Mouse (Mus musculus) liver, postnatal 0 days (tissue): ENCODE measurements at regions not wholly inside any gene's neighbourhood (a gene's known extent, or its start where the extent isn't known, plus 50 kb on each side); places are given as distances from the start of the nearest gene placed in this dataset.

Experiments used
- ATAC-seq: fragments of 200-750 bp; cut with Nextera tagmentation; 2 replicates; pipeline ENCODE4 v1.8.0; 2017; ENCODE audit warnings: mild to moderate bottlenecking, moderate library complexity
- DNase-seq: peaks from one replicate; pipeline ENCODE4 v3.0.0-alpha.2; 2016
- H3K27ac ChIP-seq: fragments of 300-500 bp; sonication (generic); 2 replicates; pipeline ENCODE4 v1.5.1; 2014; ENCODE audit warnings: antibody characterized with exemption, moderate library complexity, mild to moderate bottlenecking, low read depth
- H3K27me3 ChIP-seq: fragments of 300-500 bp; sonication (generic); 2 replicates; pipeline ENCODE4 v1.6.1; 2014; ENCODE audit warnings: low read length, control low read depth, mixed read lengths; ENCODE audit not compliant: insufficient read depth
- H3K36me3 ChIP-seq: fragments of 300-500 bp; sonication (generic); replicated peaks from 2 replicates; pipeline ENCODE4 v1.6.1; 2014; ENCODE audit warnings: mild to moderate bottlenecking, control low read depth, low read length, moderate library complexity, mixed read lengths; ENCODE audit not compliant: insufficient read depth
- H3K4me1 ChIP-seq: fragments of 300-500 bp; sonication (generic); 2 replicates; pipeline ENCODE4 v1.6.1; 2014; ENCODE audit warnings: antibody characterized with exemption, mild to moderate bottlenecking, control low read depth; ENCODE audit not compliant: insufficient read depth
- H3K4me2 ChIP-seq: fragments of 300-500 bp; sonication (generic); 2 replicates; pipeline ENCODE4 v1.6.1; 2014; ENCODE audit warnings: low read depth, mild to moderate bottlenecking, low read length, moderate library complexity, mixed read lengths
- H3K4me3 ChIP-seq: fragments of 300-500 bp; sonication (generic); 2 replicates; pipeline ENCODE4 v1.5.1; 2014; ENCODE audit warnings: low read depth, low read length
- H3K9ac ChIP-seq: fragments of 300-500 bp; sonication (generic); replicated peaks from 2 replicates; pipeline ENCODE4 v1.6.1; 2014; ENCODE audit warnings: mild to moderate bottlenecking, moderate library complexity
- H3K9me3 ChIP-seq: fragments of 300-500 bp; sonication (generic); 2 replicates; pipeline ENCODE4 v1.6.1; 2016; ENCODE audit warnings: mild to moderate bottlenecking, control low read depth, low read length, mixed read lengths
- CTCF ChIP-seq: sonication (generic); IDR thresholded peaks from 2 replicates; pipeline ENCODE4 v1.5.1; 2016; ENCODE audit warnings: antibody characterized with exemption, low read depth
- EP300 ChIP-seq: IDR thresholded peaks from 2 replicates; pipeline ENCODE4 v1.6.1; 2016; ENCODE audit warnings: antibody characterized with exemption, low read depth, mild to moderate bottlenecking

DNA sequence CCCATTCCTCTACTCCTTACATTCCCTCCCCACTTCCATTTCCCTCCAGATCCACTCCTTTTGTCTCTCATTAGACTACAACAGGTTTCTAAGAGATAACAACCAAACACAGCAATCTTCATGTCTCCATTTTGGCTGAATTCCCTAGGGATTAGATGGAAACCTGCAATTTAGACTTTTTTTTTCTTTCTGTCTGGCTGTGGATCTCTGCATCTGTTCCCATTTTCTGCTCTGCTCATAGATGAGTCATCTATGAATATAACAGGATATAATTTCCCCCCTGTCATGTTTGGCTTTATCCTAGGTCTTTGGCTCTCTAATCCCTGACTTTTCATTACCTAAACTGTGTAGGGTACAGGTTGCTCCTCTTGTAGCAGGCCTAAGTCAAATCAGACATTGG is 73.1 kb upstream of the Speer4f2 start:
- ATAC-seq (no peak), DNase-seq (no peak)
- no peaks in the 10 kb centered on the region for H3K36me3 ChIP-seq
- no peak overlapping the region for H3K4me2 ChIP-seq
- no peak for TF ChIP-seq CTCF
- no peak for TF ChIP-seq EP300
- H3K4me1 ChIP-seq, result 0 out of 2 replicates have a peak, but pooled peaks cover 2% of the 10 kb centered on the region
- no peak overlapping the region for H3K27ac ChIP-seq
- peaks cover 3% of the 10 kb centered on the region; the same call in 1 of the 2 replicates for H3K27me3 ChIP-seq
- H3K4me3 ChIP-seq, result no peak overlapping the region
- no peak overlapping the region for H3K9ac ChIP-seq
- H3K9me3 ChIP-seq, result no peaks in the 10 kb centered on the region

DNA sequence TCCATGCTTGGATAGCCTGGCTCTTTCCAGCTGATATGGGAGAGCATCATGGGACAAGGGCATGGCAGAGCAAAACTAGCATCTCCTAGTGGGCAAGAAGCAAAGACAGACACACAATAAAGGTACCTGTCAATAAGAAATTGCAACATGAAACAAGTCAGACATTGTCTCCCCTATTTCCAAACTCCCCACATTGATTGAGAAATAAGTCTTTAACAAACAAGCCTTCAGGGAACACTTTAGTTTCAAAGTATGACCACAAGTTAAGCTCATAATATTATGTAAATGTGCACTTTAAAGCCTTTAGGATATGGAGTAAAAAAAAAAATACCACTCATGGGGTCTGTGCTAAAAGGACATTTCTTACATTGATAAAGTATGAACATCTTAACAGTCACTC is 51.5 kb upstream of the Speer4f2 start:
- H3K4me1 ChIP-seq, result no peaks in the 10 kb centered on the region
- H3K9ac ChIP-seq, result no peak overlapping the region
- no peaks in the 10 kb centered on the region for H3K9me3 ChIP-seq
- no peak for DNase-seq
- H3K27me3 ChIP-seq, result no peaks in the 10 kb centered on the region
- no peaks in the 10 kb centered on the region for H3K36me3 ChIP-seq
- H3K4me2 ChIP-seq, result no peak overlapping the region
- no peak overlapping the region for H3K4me3 ChIP-seq
- no peak for ATAC-seq
- H3K27ac ChIP-seq, result no peak overlapping the region
- no peak for TF ChIP-seq CTCF
- TF ChIP-seq EP300, result no peak
